Mouse (Mus musculus) intestine, embryonic 16.5 days (tissue): ENCODE results near the gene Triobp. TPM values are rescaled to one million over a fixed set of nuclear protein-coding genes. Genes with fewer than 3 reads are reported as not detected.
A peak's percentile ranks its signal among the peaks of the same experiment; 100 is the strongest.
"Not testable (repeated sequence)": the region's sequence is repeated elsewhere in the genome, so short reads cannot be mapped to it uniquely, and the experiment has no call there.

Source experiments
- ATAC-seq: fragments of 200-750 bp; cut with Nextera tagmentation; 2 replicates; pipeline ENCODE4 v1.8.0; 2017; ENCODE audit warnings: moderate TSS enrichment, moderate library complexity
- H3K27ac ChIP-seq: fragments of 300-500 bp; sonication (generic); 2 replicates; pipeline ENCODE4 v1.5.1; 2014; ENCODE audit warnings: mild to moderate bottlenecking, low read length
- H3K27me3 ChIP-seq: fragments of 300-500 bp; sonication (generic); replicated peaks from 2 replicates; pipeline ENCODE4 v1.6.1; 2014; ENCODE audit warnings: low read length, control low read depth, mixed read lengths; ENCODE audit not compliant: control insufficient read depth, insufficient read depth
- H3K36me3 ChIP-seq: fragments of 300-500 bp; sonication (generic); 2 replicates; pipeline ENCODE4 v1.6.1; 2014; ENCODE audit warnings: low read length, control low read depth; ENCODE audit not compliant: control insufficient read depth, insufficient read depth
- H3K4me1 ChIP-seq: fragments of 300-500 bp; sonication (generic); 2 replicates; pipeline ENCODE4 v1.6.1; 2014; ENCODE audit warnings: low read length, control low read depth, mixed read lengths; ENCODE audit not compliant: control insufficient read depth, insufficient read depth
- H3K4me2 ChIP-seq: fragments of 300-500 bp; sonication (generic); 2 replicates; pipeline ENCODE4 v1.6.1; 2014; ENCODE audit warnings: low read depth, low read length, control low read depth
- H3K4me3 ChIP-seq: fragments of 300-500 bp; sonication (generic); 2 replicates; pipeline ENCODE4 v1.5.1; 2014; ENCODE audit warnings: mild to moderate bottlenecking, low read length
- H3K9ac ChIP-seq: fragments of 300-500 bp; sonication (generic); 2 replicates; pipeline ENCODE4 v1.6.1; 2014; ENCODE audit warnings: low read depth, low read length
- H3K9me3 ChIP-seq: fragments of 300-500 bp; sonication (generic); 2 replicates; pipeline ENCODE4 v1.6.1; 2016; ENCODE audit warnings: low read length, control low read depth; ENCODE audit not compliant: control insufficient read depth
- WGBS: fragments of 180-500 bp; shearing (Covaris S2); extraction: QIAGEN DNeasy Blood & Tissue Kit; methylation state at CpG from one replicate; pipeline ENCODE4 v1.1.7; 2014; 5-methylcytosine and 5-hydroxymethylcytosine counted together
- polyA plus RNA-seq: library from polyadenylated mRNA; unstranded; fragments of >200 nt; fragmentation: Nextera tagmentation; extraction: Ambion mirVana; gene quantifications from 2 replicates; pipeline ENCODE4 v1.2.1, GENCODE M21; 2015

Gene Triobp
- polyA plus RNA-seq, 1 experiment from 2014 or later = 54.3 TPM

DNA sequence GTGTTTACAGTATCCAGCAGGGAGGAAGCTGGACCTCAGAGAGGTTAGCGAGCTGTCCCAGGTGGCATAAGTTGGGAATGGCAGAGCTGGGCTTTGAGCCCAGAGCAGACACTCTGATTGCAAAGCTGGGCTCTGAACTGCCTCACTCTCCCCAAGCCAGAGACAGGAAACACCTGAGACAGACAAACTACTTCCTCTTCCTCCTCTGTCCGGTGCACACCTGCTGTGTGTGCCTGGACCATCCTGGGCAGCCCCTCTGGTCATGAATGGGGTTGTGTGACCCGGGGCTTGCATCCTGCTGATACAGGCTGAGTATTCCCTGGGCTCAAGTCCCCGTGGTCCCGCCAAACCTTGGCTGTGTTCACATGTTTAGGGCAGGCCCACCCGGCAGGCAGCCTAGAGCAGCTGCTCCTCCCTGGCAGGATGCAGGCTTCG is 52.9 kb downstream of the Triobp start:
- 74% methylated on average over 7 of the region's 7 CpGs for WGBS
- Histone ChIP-seq H3K4me2 (no peak overlapping the region), H3K36me3 (peaks cover 13% of the 10 kb centered on the region)

DNA sequence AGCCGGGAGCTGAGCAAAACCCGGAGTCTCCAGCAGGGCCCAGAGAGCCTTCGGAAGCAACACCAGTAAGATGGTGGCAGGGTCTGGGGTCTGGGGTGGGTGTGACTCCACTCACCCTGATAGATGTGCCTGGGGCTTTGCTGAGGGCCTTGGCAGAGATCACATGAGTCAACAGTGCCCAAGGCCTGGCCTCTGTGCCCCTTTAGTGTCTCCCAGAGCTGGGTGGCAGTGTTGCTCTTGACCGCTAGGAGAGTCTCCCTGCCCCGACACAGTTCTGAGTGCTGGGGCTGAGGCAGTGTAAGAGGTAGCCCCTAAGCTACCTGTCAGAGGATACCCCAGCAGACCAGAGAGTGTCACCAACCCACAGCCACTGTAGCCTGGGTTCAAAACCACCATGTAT is 54.0 kb downstream of the Triobp start:
- peaks cover 13% of the 10 kb centered on the region for H3K36me3 ChIP-seq
- H3K27ac ChIP-seq = no peak overlapping the region
- no peaks in the 10 kb centered on the region for H3K27me3 ChIP-seq
- no peaks in the 10 kb centered on the region for H3K9me3 ChIP-seq
- WGBS = 95% methylated on average over 5 of the region's 5 CpGs
- no peak overlapping the region for H3K4me3 ChIP-seq
- H3K4me1 ChIP-seq = no peaks in the 10 kb centered on the region
- ATAC-seq = no peak
- H3K9ac ChIP-seq = no peak overlapping the region
- H3K4me2 ChIP-seq = no peak overlapping the region

More for the DNA sequence above, 52.9 kb downstream of the Triobp start:
- H3K27me3 ChIP-seq = no peaks in the 10 kb centered on the region
- H3K9ac ChIP-seq = no peak overlapping the region
- H3K27ac ChIP-seq = no peak overlapping the region
- H3K4me3 ChIP-seq = no peak overlapping the region
- ATAC-seq = no peak
- H3K4me1 ChIP-seq = no peaks in the 10 kb centered on the region
- H3K9me3 ChIP-seq = no peaks in the 10 kb centered on the region

DNA sequence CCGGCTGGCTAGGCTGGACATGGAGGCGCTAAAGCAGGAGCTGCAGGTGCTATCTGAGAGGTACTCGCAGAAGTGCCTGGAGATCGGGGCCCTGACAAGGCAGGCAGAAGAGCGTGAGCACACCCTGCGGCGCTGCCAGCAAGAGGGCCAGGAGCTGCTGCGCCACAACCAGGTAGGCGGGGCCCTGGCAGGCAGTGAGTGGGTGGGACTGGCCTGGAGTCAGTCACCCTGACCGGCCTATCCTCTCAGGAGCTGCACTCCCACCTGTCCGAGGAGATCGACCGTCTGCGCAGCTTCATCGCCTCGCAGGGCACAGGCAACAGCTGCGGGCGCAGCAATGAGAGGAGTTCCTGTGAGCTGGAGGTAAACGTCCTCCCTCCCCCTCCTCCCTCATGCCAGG is 54.5 kb downstream of the Triobp start:
- no peak overlapping the region for H3K4me2 ChIP-seq
- WGBS = 50% methylated on average over 19 of the region's 19 CpGs
- H3K9ac ChIP-seq = no peak overlapping the region
- H3K27me3 ChIP-seq = no peaks in the 10 kb centered on the region
- no peak overlapping the region for H3K27ac ChIP-seq
- peaks cover 13% of the 10 kb centered on the region for H3K36me3 ChIP-seq
- H3K4me3 ChIP-seq = no peak overlapping the region
- ATAC-seq = peak; percentile 49; the same call in 1 of the 2 replicates
- H3K4me1 ChIP-seq = no peaks in the 10 kb centered on the region
- no peaks in the 10 kb centered on the region for H3K9me3 ChIP-seq

DNA sequence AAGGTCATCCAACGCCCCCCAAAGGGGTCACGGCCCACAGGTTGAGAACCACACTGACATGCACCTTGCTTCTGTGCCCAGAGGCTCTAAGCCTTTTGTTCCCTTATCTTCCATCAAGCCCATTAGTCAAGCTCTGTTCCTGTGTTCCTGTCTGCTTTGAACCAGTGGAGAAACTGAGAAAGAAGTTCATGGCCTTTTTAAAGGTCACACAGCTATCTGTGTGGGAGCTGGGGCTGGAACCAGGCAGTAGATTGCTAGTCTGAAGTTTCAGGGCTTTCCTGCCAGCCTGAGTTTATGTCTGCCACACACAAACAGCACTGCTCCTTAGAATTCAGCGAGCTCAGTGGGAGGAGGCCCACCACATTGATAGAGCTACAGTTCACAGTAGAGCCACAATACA is 55.6 kb downstream of the Triobp start:
- H3K36me3 ChIP-seq = peaks cover 13% of the 10 kb centered on the region
- no peak overlapping the region for H3K9ac ChIP-seq
- H3K9me3 ChIP-seq = no peaks in the 10 kb centered on the region
- WGBS = 93% methylated on average over 3 of the region's 3 CpGs
- H3K4me1 ChIP-seq = no peaks in the 10 kb centered on the region
- H3K4me3 ChIP-seq = no peak overlapping the region
- H3K4me2 ChIP-seq = no peak overlapping the region
- ATAC-seq = no peak
- H3K27ac ChIP-seq = no peak overlapping the region
- no peaks in the 10 kb centered on the region for H3K27me3 ChIP-seq

DNA sequence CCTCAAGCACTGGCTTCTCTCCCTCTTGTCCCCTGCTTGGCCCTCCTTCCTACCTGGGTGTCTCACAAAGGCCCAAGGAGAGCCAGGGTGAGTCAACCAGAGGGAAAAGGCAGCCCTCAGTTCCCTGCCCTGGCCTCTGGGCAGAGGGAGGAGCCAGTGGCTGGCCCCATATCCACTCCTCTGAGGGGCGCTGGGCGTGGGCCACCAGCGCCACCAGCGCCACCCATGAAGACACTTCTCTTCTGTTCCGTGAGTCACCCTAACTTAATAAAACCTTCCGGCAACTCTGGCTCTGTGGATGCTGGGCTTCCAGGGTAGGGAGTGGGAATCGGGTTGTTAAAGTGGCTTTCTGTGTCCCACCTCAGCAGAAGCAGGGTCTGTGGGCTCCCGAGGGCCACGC is 58.1 kb downstream of the Triobp start:
- no peak overlapping the region for H3K4me2 ChIP-seq
- WGBS = 75% methylated on average over 9 of the region's 9 CpGs
- H3K27me3 ChIP-seq = no peaks in the 10 kb centered on the region
- no peaks in the 10 kb centered on the region for H3K9me3 ChIP-seq
- no peak overlapping the region for H3K27ac ChIP-seq
- no peak overlapping the region for H3K4me3 ChIP-seq
- peak; percentile 33; the same call in 1 of the 2 replicates for ATAC-seq
- peaks cover 13% of the 10 kb centered on the region for H3K36me3 ChIP-seq
- no peak overlapping the region for H3K9ac ChIP-seq
- no peaks in the 10 kb centered on the region for H3K4me1 ChIP-seq

DNA sequence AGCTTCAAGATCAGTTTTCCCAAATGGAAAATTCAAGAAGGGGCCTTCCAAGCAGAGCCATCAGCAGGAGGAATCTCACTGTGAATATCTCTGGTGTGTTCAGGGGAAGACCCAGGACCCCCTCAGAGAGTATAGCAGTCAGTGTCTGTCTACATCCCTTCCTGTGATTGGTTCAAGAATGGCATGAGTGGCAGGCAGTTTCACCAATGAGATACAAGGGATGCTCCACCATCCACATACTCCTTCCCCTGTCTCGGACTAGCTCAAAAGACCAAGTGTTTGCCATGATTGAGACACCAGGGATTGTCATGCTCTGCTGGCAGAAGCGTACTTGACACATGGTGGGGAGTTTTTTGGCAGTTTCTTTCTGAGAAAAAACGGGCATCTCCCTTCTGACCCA is 59.1 kb downstream of the Triobp start:
- Histone ChIP-seq H3K4me3 (no peak overlapping the region), H3K4me2 (no peak overlapping the region), H3K9ac (no peak overlapping the region), H3K9me3 (no peaks in the 10 kb centered on the region), H3K27ac (no peak overlapping the region), H3K27me3 (no peaks in the 10 kb centered on the region), H3K36me3 (peaks cover 10% of the 10 kb centered on the region), H3K4me1 (no peaks in the 10 kb centered on the region)
- no peak for ATAC-seq
- 82% methylated on average over 3 of the region's 3 CpGs for WGBS

DNA sequence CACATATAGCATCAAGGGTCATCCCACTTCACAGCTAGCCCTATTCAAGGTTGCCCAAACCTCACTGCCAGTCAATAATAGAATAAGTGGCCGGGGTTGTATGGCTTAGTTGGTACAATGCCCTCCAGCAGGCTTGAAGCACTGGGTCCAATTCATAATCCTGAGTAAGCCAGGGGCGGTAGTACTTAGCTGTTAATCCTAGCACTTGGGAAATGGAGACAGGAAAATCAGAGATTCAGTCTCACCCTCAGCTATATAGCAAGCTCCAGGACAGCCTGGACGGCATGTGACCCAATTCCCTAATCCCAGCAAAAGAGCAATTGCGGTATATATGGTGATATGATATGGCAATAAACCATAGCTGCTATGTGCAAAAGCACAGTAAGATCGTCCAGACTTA is 59.5 kb downstream of the Triobp start:
- Histone ChIP-seq H3K4me3 (no peak overlapping the region), H3K36me3 (peaks cover 7% of the 10 kb centered on the region), H3K4me1 (no peaks in the 10 kb centered on the region), H3K27ac (no peak overlapping the region), H3K9me3 (no peaks in the 10 kb centered on the region), H3K9ac (no peak overlapping the region), H3K4me2 (no peak overlapping the region), H3K27me3 (no peaks in the 10 kb centered on the region)
- ATAC-seq = no peak
- WGBS = 84% methylated on average over 5 of the region's 5 CpGs

DNA sequence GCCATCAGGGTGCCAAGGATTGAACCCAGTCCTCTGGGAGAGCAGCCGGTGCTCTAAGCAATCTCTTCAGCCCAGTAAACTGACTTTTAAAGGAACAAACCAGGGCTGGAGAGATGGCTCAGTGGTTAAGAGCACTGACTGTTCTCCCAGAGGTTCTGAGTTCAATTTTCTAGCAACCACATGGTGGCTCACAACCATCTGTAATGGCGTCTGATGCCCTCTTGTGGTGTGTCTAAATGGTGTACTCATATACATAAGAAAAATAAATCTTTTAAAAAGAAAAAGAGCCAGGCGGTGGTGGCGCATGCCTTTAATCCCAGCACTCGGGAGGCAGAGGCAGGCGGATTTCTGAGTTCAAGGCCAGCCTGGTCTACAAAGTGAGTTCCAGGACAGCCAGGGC is 60.3 kb downstream of the Triobp start:
- WGBS = 92% methylated on average over 6 of the region's 6 CpGs
- H3K9ac ChIP-seq, H3K9me3 ChIP-seq, ATAC-seq, H3K27ac ChIP-seq, H3K4me1 ChIP-seq, H3K4me2 ChIP-seq, H3K4me3 ChIP-seq, H3K27me3 ChIP-seq, H3K36me3 ChIP-seq: not testable (repeated sequence)

DNA sequence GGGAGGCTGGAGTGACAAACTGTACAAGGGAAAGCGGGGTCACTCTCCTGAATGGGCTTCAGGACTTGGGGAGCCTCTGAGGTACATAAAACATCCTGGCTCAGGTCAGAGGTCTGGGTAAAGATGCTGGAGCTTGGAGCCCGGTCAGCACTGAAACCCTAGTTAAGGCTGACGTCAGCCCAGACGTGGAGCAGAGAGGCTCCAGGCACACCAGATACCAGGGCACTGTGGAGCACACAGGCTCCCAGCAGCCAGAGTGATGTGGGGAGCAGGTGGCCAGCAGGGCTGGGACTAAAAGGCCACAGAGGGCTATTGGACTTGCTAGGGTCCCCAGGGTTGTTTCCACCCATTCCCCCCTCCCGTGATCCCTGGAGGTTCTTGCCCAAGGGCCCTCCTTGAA is 62.2 kb downstream of the Triobp start:
- Histone ChIP-seq H3K9me3 (no peaks in the 10 kb centered on the region), H3K9ac (no peak overlapping the region), H3K27ac (no peak overlapping the region), H3K27me3 (no peaks in the 10 kb centered on the region), H3K4me3 (no peak overlapping the region), H3K4me2 (no peak overlapping the region), H3K36me3 (peaks cover 3% of the 10 kb centered on the region; the same call in 1 of the 2 replicates), H3K4me1 (no peaks in the 10 kb centered on the region)
- WGBS = 71% methylated on average over 5 of the region's 5 CpGs
- ATAC-seq = no peak

DNA sequence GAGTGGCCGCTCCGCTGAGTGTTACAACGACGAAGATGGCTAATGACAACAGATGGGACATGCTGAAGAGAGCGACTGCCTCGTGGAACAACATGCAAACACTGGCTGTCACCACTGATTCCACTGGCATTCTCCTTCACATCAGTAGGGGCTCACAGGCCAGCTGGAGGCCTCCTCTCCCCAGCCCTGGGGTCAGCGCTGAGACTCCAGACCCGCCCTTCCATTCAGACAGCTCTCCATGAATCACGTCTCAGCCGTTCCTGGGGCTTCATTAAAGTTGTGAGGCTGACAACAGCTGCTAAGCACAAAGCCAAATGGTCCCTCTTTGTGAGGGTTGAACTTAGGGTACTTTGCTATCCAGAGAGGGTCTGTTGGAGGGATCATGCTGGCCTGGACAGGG is 64.0 kb downstream of the Triobp start:
- no peak overlapping the region for H3K9ac ChIP-seq

More for the DNA sequence above, 64.0 kb downstream of the Triobp start:
- no peaks in the 10 kb centered on the region for H3K36me3 ChIP-seq
- no peak overlapping the region for H3K27ac ChIP-seq
- 60% methylated on average over 10 of the region's 10 CpGs for WGBS
- H3K27me3 ChIP-seq = no peaks in the 10 kb centered on the region
- H3K4me1 ChIP-seq = no peaks in the 10 kb centered on the region
- H3K4me2 ChIP-seq = no peak overlapping the region
- H3K4me3 ChIP-seq = no peak overlapping the region
- H3K9me3 ChIP-seq = no peaks in the 10 kb centered on the region
- ATAC-seq = no peak
